Mouse (Mus musculus) liver, embryonic 18 days (tissue): Measurements from ENCODE around the gene Auh. TPM values are rescaled to one million over a fixed set of nuclear protein-coding genes. Genes with fewer than 3 reads are reported as not detected.

Experiments used
- polyA plus RNA-seq: library from polyadenylated mRNA; depleted of rRNA; stranded (reverse); fragments of >200 nt; gene quantifications from 2 replicates; pipeline ENCODE4 v1.2.3, GENCODE M21; 2012; rRNA removed

Gene Auh
- polyA plus RNA-seq, result 19.2 and 25.2 TPM in 2 replicates

DNA sequence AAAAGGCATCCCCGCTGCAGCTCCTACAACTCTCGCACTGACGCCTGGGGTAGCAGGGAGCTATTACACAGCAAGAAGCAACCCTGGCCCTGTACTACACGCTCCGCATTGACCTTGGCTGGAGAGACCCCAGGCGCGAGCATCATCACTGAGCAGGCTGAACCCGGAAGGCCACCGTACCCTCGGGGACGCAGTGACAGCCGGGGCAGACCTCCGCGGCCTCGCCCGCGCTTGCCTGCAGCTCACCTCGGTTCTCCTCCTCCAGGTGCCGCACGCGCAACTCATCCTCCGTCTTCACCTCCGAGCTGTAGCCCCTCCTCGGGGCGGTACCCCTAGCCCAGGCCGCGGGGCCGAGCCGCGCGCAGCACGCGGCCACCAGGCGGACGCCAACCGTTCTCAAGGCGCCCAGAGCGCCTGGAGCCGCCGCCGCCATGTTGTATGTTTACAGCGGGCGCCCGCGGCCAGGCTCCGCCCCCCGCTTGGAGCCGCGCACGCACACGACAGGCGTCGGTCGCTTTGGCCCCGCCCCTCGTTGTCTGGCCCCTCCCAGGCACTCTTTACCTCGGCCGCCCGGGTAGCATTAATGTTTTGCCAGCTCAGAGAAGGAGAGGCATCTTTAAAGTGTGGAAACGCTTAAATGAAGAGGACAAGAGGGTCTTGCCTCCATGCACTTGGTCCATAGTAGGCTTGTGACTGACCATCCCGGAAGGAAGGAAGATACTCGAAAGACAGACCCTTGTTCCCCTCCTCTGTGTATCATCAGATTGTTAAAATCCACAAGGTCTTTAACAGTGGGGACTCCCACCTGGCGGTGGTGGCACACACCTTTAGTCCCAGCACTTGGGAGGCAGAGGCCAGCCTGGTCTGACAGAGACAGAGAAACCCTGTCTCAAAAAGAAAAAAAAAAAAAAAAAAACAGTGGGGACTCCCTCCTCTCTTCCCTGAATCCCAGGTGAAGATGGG is at the start of gene Auh:
TSS of gene Auh (minus strand) at position 473 of the 963 bp plus-strand sequence.

Other genes with a start within 250 kb of the Auh start
- gene Nfil3, start 51.4 kb upstream of the Auh start, polyA plus RNA-seq, result 5.1 and 5.3 TPM in 2 replicates